Mouse (Mus musculus) testis, adult 2 months (tissue): ENCODE results near the gene Cdh23.

ENCODE experiments used
- CTCF ChIP-seq: fragments of 200-500 bp; IDR thresholded peaks from 2 replicates; pipeline ENCODE4 v1.5.1; 2012; ENCODE audit warnings: low read depth, mild to moderate bottlenecking, inconsistent platforms, low read length, moderate library complexity; ENCODE audit not compliant: control insufficient read depth, insufficient read depth, insufficient replicate concordance
- POLR2A ChIP-seq: fragments of 200-500 bp; IDR thresholded peaks from 2 replicates; pipeline ENCODE4 v1.6.1; 2012; ENCODE audit warnings: low read depth, mild to moderate bottlenecking, inconsistent platforms, low read length, moderate library complexity; ENCODE audit not compliant: control insufficient read depth

GRCm38 (mm10) chr10:60361615-60362309 lies 334.5 kb downstream of the Cdh23 start:
- TF ChIP-seq POLR2A (no peak), CTCF (no peak)
